Mouse (Mus musculus): ENCODE results near the gene Mrpl24.

The Mrpl24 gene

DNA sequence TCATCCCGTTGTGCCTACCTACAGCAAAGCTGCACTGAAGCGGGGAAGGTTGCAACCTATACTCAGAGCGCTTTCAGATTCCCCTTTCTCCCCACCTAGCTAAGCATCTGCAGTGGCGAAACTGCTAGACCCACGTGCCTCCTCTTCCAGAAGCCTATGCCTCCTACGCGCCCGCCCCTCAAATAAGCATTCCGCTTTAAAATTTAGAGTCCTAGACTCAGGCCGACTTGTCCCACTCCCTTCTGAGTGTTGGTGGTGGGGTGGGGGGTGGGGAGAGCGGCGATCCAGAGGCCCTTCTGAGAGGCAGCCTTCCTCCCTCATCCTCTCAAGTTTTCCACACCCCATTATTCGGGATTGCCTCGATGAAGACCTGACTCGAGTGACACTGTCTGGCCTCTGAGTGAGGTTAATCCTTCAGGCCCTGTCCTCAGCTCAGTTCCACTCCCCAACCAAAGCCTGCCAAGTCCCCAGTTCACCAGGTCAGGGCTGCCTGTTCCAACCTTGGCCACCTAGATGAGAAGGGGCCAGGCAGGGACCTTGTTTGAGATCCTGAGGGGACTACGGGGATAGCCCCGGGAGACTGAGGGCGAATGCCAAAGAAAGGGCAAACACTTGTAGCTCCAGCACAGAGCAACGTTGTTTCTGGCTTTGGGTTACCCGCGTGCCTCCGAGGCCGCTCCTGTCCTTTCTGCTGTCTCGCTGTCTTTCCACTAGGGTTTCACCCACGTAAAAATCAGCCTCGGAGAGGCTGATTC is 27.9 kb downstream of the Mrpl24 start:
- ATAC-seq (ENCODE audit: low TSS enrichment): peak; percentile 43; the same call in 1 of the 2 replicates

DNA sequence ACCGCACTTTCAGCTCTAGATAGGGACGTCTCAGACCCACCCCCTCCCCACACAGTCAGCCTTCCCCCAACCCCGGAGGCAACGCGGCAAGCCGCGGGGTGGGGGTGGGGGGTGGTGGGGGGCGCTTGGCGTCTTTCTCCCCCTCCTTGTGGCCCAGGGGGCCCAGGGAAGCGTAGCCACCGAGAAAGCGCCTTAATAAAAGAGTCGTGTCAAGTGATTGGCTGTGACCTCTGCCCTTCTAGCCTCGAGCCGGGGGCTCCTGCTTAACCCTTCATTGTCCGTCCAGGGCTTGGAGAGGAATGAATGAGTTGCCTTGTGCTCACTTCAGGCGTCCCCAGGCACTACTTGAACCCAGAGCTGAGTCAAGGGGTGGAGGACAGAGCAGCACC is 28.5 kb downstream of the Mrpl24 start:
- ATAC-seq (ENCODE audit: low TSS enrichment): no peak

DNA sequence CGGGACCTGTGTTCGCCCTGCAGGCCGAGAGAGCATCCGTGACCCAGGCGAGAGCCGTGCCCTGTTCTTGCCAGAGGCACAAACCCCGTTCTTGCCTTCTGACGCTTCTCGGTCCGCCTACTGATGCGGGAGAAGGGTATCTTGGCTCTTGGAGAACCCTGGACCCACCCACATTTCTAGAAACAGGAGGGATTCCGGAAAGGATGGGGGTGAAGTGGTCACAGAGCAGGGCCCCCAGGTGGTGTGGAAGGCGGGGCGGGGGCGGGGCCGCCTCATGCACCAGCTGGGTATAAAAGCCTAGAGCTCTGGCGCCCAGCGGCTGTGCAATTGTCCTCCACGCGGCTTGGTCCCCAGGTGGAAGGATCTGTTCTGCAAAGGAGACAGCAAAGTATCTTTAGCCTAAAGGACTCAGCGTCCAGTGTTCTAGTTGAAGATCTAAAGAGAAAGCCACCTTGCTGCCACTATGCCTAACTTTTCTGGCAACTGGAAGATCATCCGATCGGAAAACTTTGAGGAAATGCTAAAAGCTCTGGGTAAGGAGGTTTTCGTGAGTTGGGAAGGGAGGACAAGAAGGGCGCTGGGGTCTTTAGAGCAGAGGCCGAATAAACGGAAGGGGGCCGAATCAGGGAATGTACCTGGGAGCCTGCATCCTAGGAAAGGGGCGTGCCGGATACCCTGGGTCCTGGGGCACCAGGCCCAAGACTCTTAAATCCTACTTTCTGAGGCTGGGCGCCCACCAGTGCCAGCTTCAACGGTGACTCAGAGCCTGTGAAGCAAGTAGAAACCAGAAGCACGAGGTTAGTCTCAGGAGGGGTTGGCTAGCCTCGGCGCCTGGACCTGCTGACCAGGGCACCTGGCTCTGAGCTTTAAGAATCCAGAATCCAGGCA is 29.3 kb downstream of the Mrpl24 start, which contains the start of gene Crabp2:
Gene Crabp2, plus strand, starts transcription at position 289 of the 888 bp plus-strand sequence.
- ATAC-seq (ENCODE audit: low TSS enrichment): no peak

DNA sequence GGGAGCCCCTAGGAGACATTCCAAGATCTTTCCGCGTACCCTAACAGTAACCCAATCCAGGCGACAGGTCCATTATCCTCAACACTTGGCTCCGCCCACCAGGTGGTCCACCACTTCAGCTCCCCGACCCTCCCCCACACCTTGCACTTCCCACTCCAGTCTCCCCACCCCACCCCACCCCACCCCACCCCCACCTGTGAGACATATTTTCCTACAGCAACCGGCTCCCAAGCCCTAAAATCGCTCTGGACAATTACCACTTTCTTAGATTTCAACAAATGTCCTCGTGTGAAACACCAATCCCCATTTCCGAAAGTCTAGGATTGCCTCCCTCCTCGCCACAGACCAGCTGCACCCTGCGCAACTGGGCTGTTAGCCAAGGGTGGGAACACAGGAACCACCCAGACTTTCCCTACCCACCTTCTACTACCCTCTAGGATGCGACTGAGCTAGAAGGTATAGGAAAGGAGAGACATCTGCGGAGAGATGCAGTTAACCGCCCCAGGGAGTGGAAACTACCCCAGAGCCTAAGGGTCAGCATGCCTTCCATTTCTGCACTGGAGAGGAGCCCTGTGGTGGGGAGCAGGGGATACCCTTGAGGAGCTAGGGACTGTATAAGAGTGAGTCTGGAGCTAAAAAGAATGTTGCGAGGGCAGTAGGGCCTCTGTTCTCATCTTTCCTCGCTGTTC is 30.1 kb downstream of the Mrpl24 start:
- no peak for ATAC-seq (ENCODE audit: low TSS enrichment)

DNA sequence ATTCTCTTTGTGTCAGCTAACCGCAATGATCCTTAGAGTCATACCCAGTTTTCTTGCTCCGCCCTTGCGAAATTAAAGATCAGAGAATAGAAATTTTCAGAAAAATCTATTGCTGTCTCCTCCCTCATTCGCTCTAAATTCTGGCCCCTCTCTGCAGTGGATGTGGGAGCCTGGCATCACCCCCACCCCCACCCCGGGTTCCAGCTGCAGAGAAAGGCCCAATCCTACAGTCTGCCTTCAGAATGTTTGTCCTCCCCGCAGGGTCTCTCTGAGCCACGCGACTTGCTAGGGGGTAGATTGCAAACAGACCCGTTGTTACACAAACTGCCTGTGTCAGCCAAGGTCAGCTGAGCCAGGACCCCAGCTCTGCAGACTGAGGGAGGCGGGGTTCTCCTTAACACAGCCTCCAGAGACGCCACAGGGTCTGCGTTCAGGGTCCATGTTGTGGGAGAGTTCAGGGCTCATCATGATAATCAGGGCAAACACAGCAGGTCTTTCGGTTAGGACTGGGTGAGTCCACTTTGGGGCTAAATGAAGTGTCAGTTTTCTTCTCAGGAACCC is 30.7 kb downstream of the Mrpl24 start:
- no peak for ATAC-seq (ENCODE audit: low TSS enrichment)

DNA sequence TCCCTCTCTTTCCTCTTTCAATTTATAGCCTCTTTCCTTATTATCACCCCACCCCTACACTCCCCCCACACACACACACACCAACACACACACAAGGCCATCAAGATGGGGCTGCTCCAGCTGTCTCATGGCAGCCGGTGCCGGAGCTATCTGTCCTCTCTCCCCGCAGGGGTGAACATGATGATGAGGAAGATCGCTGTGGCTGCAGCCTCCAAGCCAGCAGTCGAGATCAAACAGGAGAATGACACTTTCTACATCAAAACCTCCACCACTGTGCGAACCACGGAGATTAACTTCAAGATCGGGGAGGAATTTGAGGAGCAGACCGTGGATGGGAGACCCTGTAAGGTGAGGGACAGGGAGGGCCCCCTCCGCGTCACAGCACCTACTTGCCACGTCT is 32.6 kb downstream of the Mrpl24 start:
- ATAC-seq (ENCODE audit: low TSS enrichment): no peak

DNA sequence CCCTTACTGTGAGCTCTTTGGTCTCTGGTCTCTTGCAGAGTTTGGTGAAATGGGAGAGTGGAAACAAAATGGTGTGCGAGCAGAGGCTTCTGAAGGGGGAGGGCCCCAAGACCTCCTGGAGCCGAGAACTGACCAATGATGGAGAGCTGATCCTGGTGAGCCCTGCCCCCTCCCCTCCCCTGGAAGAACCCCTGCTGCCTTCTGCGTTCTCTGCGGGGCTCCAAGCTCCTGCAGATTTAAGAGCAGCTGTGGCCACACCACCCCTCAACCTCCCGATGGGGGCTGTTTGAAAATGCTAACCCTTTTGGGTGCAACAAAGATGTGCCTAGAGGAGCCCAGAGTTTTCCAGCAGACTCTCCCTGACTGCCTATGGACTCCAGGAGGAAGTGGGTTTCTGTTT is 33.1 kb downstream of the Mrpl24 start:
- ATAC-seq (ENCODE audit: low TSS enrichment): no peak

DNA sequence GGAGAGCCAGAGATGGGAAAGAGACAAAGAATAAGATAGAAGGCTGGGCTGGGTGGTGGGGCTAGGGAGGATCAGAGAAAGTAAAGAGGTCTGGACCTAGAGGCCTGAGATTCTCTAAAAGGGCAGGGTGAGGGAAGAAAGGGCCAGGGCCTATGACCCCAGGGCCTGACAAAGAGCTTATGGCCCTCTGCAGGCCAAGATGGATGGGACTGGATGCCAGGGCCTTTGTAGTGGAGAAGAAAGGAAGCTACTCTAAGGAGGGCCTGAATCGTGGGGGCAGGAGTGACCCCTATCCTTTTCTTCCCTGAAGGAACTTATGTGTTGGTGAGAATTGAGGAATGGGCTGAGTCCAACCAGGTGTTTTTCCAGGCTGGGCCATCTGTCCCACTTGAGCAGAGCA is 38.8 kb downstream of the Mrpl24 start:
- ATAC-seq (ENCODE audit: low TSS enrichment): no peak

DNA sequence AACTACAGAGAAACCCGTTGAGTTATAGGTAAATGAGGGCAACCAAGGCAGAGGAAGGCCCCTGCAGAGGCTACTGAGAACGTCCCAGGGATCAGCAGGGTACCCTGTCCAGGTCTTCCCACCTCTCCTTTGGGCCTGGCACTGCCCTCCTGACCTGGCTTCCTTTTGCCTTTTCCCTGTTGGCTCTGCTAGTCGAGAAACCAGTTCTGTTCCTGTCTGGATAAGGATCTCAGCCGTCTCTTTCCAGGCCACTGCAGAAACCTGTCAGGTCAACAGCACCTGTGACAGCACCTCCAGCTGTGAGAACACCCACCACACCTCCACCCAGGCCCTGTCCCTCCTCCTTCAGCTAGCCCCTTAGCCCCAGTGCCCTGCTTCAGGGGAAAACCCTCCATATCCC is 39.2 kb downstream of the Mrpl24 start:
- ATAC-seq (ENCODE audit: low TSS enrichment): no peak

DNA sequence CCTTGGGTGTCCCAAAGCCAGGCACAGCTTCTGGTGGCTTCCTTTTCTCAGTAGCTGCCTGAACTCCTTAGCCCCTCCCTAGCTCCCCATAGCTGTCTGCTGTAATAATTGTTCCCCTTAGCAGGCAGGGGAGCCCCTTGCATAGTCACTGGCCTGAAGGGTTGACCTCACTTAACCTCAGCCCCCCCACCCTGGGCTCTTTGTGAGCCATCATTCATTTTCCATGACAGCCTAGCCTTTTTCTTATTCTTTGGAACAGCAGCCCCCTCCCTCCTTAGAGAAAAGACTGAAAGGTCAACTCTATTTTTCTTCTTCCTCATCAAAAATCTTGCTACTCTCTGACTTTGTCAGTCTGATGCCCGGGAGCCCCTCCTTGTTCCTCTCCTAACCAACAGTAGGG is 39.7 kb downstream of the Mrpl24 start:
- no peak for ATAC-seq (ENCODE audit: low TSS enrichment)

DNA sequence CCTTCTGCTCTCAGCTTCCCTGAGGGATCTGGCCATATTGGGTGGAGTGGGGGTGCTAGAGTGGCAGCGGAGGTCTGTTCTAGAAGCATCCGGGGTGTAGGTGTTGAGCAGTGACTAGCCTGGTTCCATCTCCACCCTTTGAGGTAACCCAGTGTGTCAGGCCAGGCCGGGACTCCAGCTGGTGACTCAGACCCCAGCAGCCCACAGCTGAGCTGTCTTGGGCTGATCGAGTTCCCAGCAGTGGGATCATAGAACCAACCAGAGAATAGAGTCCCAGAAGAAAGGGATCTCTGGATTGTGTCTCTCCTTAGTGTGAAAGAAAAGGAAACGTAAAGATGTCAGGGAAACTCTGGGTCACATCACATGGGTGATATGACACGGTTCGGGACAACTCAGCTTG is 40.1 kb downstream of the Mrpl24 start:
- no peak for ATAC-seq (ENCODE audit: low TSS enrichment)

DNA sequence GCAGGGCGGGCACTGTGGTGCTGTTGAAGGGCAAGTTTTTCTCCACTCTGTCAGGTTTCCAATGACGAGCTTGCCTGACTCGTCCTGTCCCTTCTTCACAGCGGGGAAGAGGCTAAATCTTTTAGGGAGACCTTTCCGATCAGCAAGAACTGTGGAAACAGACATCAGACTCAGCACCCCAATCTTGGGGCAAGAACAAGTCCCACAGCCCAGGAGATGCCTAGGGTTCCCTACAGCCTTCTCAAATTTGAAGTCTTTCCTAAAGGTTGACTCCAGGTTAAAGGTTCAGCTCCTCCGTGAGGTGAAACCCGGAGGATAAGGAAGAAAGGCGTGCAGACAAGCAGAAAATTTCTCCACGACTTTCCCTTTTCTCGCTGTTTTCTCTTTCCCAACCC is 40.9 kb downstream of the Mrpl24 start:
- no peak for ATAC-seq (ENCODE audit: low TSS enrichment)

DNA sequence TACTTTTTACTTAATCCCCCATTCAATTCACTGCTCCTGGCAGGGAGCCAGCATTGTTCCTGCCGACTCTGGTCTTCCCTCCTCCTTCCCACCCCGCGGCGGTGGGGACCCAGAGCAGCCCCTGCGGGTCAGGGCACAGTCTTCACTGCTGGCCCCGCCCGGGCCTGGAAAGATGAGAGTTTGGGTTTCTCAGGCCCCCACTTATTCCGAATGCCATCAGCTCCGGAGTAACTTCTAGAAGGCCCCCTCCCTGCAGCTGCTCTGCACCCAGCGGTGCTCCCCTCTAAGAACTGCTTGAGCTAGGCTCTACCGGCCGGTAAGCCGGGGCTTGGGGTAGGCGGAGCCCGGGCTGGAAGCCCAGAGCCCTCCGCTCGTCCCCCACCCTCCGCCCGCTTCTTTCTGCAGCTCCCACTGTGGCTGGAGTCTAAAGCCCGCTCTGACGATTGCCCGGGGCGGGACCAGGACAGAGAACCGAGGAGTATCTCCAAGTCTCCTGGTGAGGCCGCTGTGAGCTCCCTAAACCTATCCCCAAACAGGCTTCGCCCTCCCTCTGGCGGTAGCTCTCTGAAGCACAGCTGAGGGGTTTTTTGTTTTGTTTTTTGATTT is 41.4 kb downstream of the Mrpl24 start:
- ATAC-seq (ENCODE audit: low TSS enrichment): peak; percentile 99

DNA sequence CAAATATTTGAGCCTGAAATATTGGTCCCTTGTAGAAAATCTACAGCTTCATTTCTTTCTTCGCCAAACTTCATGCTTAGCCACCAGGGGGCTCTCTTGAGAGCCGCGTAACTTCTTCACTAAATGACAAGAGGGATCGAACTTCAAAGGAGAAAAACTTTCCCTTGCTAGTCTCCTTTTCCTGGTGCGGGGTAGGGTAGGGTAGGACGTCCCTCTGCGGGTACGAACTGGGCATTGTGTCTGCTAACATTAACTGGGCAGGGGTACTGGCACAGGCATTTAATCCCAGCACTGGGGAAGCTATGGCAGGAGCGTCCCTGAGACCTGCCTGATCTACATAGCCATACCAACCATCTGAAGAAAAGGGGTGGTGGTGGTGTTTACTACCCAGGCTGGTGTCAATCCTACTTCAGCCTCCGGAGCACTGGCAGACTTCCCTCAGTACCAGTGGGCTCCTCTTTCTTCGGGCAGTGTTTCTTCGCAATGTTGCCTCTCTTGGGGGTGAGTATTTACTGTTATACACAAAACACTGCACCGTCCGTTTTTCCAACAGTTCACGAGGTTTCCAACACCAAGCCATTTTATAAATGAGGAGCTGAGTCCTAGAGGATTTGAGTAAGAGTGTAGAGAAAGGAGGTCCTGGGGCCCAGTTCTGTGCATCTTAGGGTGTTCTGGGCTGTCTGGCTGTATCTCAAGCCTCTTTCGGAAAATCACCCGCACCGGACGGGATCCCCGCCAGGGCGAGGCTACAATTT is 51.1 kb downstream of the Mrpl24 start:
- ATAC-seq (ENCODE audit: low TSS enrichment): 0 out of 2 replicates have a peak, but pooled peaks have one; percentile 32

DNA sequence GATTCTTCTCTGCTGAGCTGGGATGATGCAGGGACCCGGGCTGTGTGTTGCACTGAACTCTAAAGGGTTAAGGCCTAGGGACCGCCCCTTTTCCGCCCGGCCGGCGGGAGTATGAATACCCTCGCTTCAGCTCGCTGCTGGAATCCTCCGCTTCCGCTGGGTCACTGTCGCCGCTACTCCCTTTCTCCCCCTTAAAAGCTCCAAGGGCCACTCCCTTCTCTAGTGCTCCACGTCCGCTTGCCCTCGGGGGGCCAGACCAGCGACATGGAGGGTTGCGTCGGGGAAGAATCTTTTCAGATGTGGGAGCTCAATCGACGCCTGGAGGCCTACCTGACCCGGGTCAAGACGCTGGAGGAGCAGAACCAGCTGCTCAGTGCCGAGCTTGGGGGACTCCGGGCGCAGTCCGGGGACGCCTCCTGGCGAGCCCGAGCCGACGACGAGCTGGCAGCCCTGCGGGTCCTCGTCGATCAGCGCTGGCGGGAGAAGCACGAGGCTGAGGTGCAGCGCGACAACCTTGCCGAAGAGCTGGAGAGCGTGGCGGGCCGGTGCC is 51.7 kb downstream of the Mrpl24 start, which contains the start of gene Nes:
Gene Nes, plus strand, starts transcription at position 140 of the 550 bp plus-strand sequence.
- no peak for ATAC-seq (ENCODE audit: low TSS enrichment)

DNA sequence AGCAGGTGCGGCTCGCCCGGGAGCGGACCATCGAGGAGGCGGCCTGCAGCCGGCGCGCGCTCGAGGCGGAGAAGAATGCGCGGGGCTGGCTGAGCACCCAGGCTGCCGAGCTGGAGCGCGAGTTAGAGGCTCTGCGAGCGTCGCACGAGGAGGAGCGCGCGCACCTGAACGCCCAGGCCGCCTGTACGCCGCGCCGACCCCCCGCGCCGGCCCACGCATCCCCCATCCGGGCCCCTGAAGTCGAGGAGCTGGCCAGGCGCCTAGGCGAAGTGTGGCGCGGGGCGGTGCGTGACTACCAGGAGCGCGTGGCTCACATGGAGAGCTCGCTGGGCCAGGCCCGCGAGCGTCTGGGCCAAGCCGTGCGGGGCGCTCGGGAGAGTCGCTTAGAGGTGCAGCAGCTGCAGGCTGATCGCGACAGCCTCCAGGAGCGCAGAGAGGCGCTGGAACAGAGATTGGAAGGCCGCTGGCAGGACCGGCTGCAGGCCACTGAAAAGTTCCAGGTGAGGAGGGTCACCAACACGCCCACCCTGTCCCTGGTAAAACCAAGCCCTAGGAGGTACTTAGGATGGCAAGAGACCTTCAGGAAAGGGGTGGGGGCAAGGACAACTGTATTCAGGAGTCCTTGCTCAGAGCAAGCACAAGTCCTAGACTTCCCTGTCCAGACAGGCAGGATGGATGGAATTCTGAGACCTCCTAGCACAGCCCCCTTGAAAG is 52.3 kb downstream of the Mrpl24 start:
- peak; percentile 66; the same call in 1 of the 2 replicates for ATAC-seq (ENCODE audit: low TSS enrichment)

DNA sequence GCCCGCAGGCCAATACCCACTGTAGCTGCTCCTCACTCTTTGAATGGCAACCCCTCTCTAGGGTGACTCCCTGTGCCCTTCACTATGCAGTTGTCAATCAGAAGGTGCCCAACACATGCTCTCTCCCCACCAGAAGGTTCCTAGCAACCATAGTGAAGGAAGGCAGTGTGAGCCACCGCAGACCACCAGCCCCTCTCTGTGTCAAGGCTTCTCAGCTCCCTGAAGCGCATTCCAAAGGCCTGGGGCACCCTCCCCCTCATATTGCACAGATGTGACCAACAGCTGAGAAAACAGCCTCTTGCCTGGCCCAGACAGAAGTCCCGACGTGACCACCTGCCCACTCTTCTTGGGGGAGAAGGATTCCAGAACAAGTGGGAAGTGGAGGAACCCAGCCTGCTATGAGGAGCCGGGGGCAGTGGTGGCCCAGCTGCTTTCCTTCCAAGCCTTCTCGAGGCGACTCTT is 52.9 kb downstream of the Mrpl24 start:
- ATAC-seq (ENCODE audit: low TSS enrichment): no peak

DNA sequence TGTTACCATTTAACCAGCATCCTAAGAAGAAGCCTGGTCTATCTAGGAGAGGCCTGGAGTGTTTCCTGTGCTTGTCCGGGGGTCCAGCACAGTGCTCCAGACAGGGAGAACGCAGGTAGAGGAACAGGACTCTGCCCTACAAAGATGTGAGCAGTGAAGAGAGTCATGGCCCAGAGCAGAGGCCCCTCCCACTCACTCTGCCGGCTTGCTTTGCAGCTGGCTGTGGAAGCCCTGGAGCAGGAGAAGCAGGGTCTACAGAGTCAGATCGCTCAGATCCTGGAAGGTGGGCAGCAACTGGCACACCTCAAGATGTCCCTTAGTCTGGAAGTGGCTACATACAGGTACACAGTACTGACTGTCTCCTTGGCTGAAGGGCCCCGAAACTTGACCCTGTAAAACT is 53.5 kb downstream of the Mrpl24 start:
- ATAC-seq (ENCODE audit: low TSS enrichment): no peak

Data from frontal cortex, adult (tissue).